Mouse (Mus musculus) lung, embryonic 16.5 days (tissue): ENCODE results near the gene Stx8. TPM values are rescaled to one million over a fixed set of nuclear protein-coding genes. Genes with fewer than 3 reads are reported as not detected.

Experiments
- ATAC-seq: fragments of 200-750 bp; cut with Nextera tagmentation; 2 replicates; pipeline ENCODE4 v1.8.0; 2017; ENCODE audit warnings: low read depth, mild to moderate bottlenecking, moderate library complexity
- H3K27ac ChIP-seq: fragments of 300-500 bp; sonication (generic); 2 replicates; pipeline ENCODE4 v1.5.1; 2014; ENCODE audit warnings: mild to moderate bottlenecking, control low read depth, low read length
- H3K27me3 ChIP-seq: fragments of 300-500 bp; sonication (generic); 2 replicates; pipeline ENCODE4 v1.6.1; 2014; ENCODE audit warnings: low read depth, low read length, mixed read lengths; ENCODE audit not compliant: control insufficient read depth, insufficient read depth
- H3K36me3 ChIP-seq: fragments of 300-500 bp; sonication (generic); 2 replicates; pipeline ENCODE4 v1.6.1; 2014; ENCODE audit warnings: low read length; ENCODE audit not compliant: control insufficient read depth, insufficient read depth
- H3K4me1 ChIP-seq: fragments of 300-500 bp; sonication (generic); replicated peaks from 2 replicates; pipeline ENCODE4 v1.6.1; 2014; ENCODE audit warnings: low read length, mixed read lengths; ENCODE audit not compliant: control insufficient read depth, insufficient read depth
- H3K4me2 ChIP-seq: fragments of 300-500 bp; sonication (generic); 2 replicates; pipeline ENCODE4 v1.6.1; 2014; ENCODE audit warnings: low read depth, low read length, control low read depth
- H3K4me3 ChIP-seq: fragments of 300-500 bp; sonication (generic); 2 replicates; pipeline ENCODE4 v1.5.1; 2014; ENCODE audit warnings: mild to moderate bottlenecking, low read length, control low read depth
- H3K9ac ChIP-seq: fragments of 300-500 bp; sonication (generic); 2 replicates; pipeline ENCODE4 v1.6.1; 2014; ENCODE audit warnings: low read length, control low read depth
- H3K9me3 ChIP-seq: fragments of 300-500 bp; sonication (generic); 2 replicates; pipeline ENCODE4 v1.6.1; 2016; ENCODE audit warnings: low read length; ENCODE audit not compliant: control insufficient read depth
- WGBS: fragments of 180-500 bp; shearing (Covaris S2); extraction: QIAGEN DNeasy Blood & Tissue Kit; methylation state at CpG from one replicate; pipeline ENCODE4 v1.1.7; 2014; 5-methylcytosine and 5-hydroxymethylcytosine counted together
- microRNA-seq: library from miRNA; unstranded; fragments of <30 nt; microRNA quantifications from one replicate; pipeline ENCODE4, GENCODE M21; 2016
- polyA plus RNA-seq: library from polyadenylated mRNA; unstranded; fragments of >200 nt; fragmentation: Nextera tagmentation; extraction: Ambion mirVana; gene quantifications from 2 replicates; pipeline ENCODE4 v1.2.1, GENCODE M21; 2015

Stx8 gene
- polyA plus RNA-seq, 1 experiment from 2014 or later, result 64.7 TPM

DNA sequence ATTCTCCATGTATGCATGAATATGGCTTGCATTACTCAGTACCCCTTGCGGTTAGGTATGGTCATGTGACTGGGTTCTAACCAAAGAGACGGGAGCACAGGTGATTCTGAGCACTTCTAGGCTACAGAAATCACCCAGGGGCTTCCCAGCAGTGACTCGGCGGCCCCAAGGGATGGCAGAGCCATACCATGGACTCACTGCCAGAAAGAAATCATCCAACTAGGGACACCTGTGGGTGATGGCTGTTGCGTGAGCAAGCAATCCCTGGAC is 278.9 kb downstream of the Stx8 start:
- Histone ChIP-seq H3K4me3 (no peak overlapping the region), H3K9me3 (0 out of 2 replicates have a peak, but pooled peaks cover 2% of the 10 kb centered on the region), H3K36me3 (no peaks in the 10 kb centered on the region), H3K4me1 (no peaks in the 10 kb centered on the region; the same call in 1 of the 2 replicates), H3K27me3 (no peaks in the 10 kb centered on the region), H3K4me2 (no peak overlapping the region), H3K9ac (no peak overlapping the region), H3K27ac (no peak overlapping the region)
- ATAC-seq, result no peak
- whole genome bisulfite sequencing, result 88% methylated on average over 5 of the region's 5 CpGs

DNA sequence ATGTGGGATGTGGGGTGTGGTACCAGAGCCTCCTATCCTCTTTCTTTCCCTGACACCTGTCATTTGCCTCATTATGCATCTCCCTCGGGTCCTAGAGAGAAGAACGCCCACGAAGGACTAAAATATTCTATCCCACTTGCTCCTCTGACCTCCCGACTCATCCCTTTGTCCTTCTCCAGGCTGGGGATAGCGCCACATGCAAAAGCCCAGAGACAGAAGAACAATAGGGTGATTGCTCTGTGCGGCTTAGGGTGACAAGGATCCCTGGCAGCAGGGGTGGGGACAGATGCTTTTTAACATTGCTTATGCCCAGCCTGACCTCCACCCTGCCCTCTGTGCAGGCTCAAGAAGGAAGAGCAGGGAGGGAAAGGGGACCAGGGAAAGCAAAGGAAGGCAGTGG is 281.9 kb downstream of the Stx8 start:
- Histone ChIP-seq H3K4me3 (no peak overlapping the region), H3K4me1 (no peaks in the 10 kb centered on the region), H3K9ac (no peak overlapping the region), H3K27me3 (no peaks in the 10 kb centered on the region), H3K36me3 (no peaks in the 10 kb centered on the region), H3K4me2 (no peak overlapping the region), H3K9me3 (0 out of 2 replicates have a peak, but pooled peaks cover 2% of the 10 kb centered on the region), H3K27ac (no peak overlapping the region)
- ATAC-seq, result no peak
- 54% methylated on average over 6 of the region's 6 CpGs for WGBS

DNA sequence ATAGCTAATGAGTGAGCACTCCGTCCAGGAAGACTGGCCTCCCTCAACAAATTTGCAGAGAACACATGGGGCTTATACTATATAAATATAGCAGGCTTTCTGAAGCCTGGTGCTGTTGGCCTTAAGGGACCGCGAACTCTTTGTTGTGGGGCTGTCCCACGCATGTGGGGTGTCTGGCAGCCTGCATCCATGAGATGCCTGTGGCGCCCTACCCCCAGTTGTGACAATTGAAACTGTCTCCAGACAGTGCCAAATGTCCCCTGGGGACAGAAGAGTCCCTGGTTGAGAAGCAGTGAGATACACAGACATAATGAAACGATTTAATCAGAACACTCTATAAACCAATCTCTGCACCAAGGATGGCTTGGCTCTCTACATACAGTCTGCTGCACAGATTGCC is 284.1 kb downstream of the Stx8 start:
- no peaks in the 10 kb centered on the region for H3K36me3 ChIP-seq
- H3K4me1 ChIP-seq, result no peaks in the 10 kb centered on the region
- H3K4me2 ChIP-seq, result no peak overlapping the region
- H3K27ac ChIP-seq, result no peak overlapping the region
- ATAC-seq, result no peak
- no peaks in the 10 kb centered on the region for H3K27me3 ChIP-seq
- H3K4me3 ChIP-seq, result no peak overlapping the region
- no peaks in the 10 kb centered on the region for H3K9me3 ChIP-seq
- 75% methylated on average over 6 of the region's 6 CpGs for WGBS
- no peak overlapping the region for H3K9ac ChIP-seq

DNA sequence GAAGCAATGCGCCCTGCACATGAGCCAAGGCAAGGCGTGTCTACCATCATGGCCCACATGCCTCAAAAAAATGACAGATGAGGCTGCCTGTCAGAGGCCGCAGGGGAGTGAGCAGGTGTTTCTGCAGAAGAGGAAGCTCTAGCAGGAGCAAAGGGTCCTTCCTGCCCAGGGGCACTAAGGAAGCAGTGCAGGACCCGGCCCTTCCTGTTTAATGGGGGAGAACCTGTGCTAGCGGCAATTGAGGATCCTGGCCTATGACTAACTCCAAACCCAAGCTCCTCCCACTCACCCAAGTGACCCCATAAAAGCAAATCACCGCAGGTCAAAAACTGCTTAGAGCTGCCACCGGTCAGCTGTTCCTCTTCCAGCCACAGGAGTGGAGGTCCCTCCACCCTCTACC is 287.5 kb downstream of the Stx8 start:
- 64% methylated on average over 7 of the region's 7 CpGs for WGBS
- Histone ChIP-seq H3K4me3 (no peak overlapping the region), H3K27ac (no peak overlapping the region), H3K4me1 (no peaks in the 10 kb centered on the region; the same call in 1 of the 2 replicates), H3K4me2 (no peak overlapping the region), H3K9me3 (no peaks in the 10 kb centered on the region), H3K27me3 (no peaks in the 10 kb centered on the region), H3K9ac (no peak overlapping the region), H3K36me3 (no peaks in the 10 kb centered on the region)
- no peak for ATAC-seq

Small RNA genes lying within 50 kb of the gene (microRNA-seq; reads per million reads assigned to microRNA genes)
- not detected for gene Mir6406

Other genes starting within 250 kb of the Stx8 start
- 0.18 and 0.21 TPM in 2 replicates for gene Glp2r, start 195.0 kb upstream of the Stx8 start, polyA plus RNA-seq
- not detected in 2 replicates for gene Gsg1l2, start 191.6 kb upstream of the Stx8 start, polyA plus RNA-seq
- gene Dhrs7c, start 168.0 kb upstream of the Stx8 start, polyA plus RNA-seq, result 1.1 and 1.7 TPM in 2 replicates
- 3.1 and 3.7 TPM in 2 replicates for gene Usp43, start 44.0 kb upstream of the Stx8 start, polyA plus RNA-seq
- gene Cfap52, start 542 bp upstream of the Stx8 start, polyA plus RNA-seq, result 9.7 and 13.3 TPM in 2 replicates